Mouse (Mus musculus) CH12.LX (cell line): ENCODE measurements at regions not wholly inside any gene's neighbourhood (a gene's known extent, or its start where the extent isn't known, plus 50 kb on each side); places are given as distances from the start of the nearest gene placed in this dataset.

ENCODE experiments used
- DNase-seq: peaks from one replicate; pipeline ENCODE4 v3.0.0-alpha.2; 2013; ENCODE audit errors: extremely low read depth
- H3K27ac ChIP-seq: 2 replicates; pipeline ENCODE4 v1.5.1; 2012; ENCODE audit warnings: low read depth, mild to moderate bottlenecking, control low read depth, moderate library complexity; ENCODE audit not compliant: insufficient read depth
- H3K27me3 ChIP-seq: replicated peaks from 2 replicates; pipeline ENCODE3; 2012; ENCODE audit warnings: inconsistent platforms
- H3K36me3 ChIP-seq, 2 experiments: replicated peaks in 1 of 2; 2 replicates each; pipeline versions ENCODE3 to v1.6.1; 2012; ENCODE audit warnings: inconsistent platforms in 1 of 2, low read length in 1 of 2, mild to moderate bottlenecking in 1 of 2, mixed read lengths in 1 of 2, moderate library complexity in 1 of 2; ENCODE audit not compliant: control insufficient read depth in 1 of 2, insufficient read depth in 1 of 2
- H3K4me1 ChIP-seq, 2 experiments: 2 replicates each; pipeline ENCODE4 v1.6.1; 2012; ENCODE audit warnings: inconsistent platforms in 1 of 2, moderate library complexity in 1 of 2; ENCODE audit not compliant: insufficient read depth in 2 of 2, control insufficient read depth in 1 of 2
- H3K4me2 ChIP-seq: 2 replicates; pipeline ENCODE4 v1.6.1; 2012; ENCODE audit warnings: low read depth, mild to moderate bottlenecking, control low read depth; ENCODE audit not compliant: poor library complexity, insufficient read depth, severe bottlenecking
- H3K4me3 ChIP-seq, 3 experiments: fragments of 150-350 bp in 1 of 3; sonication (generic) in 1 of 3; replicated peaks in 1 of 3; 2 replicates each; pipeline versions ENCODE3 to v1.5.1; 2011 to 2012; ENCODE audit warnings: low read depth in 2 of 3, low read length in 2 of 3, mild to moderate bottlenecking in 2 of 3, moderate library complexity in 2 of 3, control low read depth in 1 of 3, improper control_type of control experiment in 1 of 3, inconsistent platforms in 1 of 3, mixed read lengths in 1 of 3; ENCODE audit not compliant: poor library complexity in 1 of 3
- H3K79me2 ChIP-seq: replicated peaks from 2 replicates; pipeline ENCODE4 v1.6.1; 2012; ENCODE audit warnings: mild to moderate bottlenecking, moderate library complexity; ENCODE audit not compliant: control insufficient read depth, poor library complexity, insufficient read depth, severe bottlenecking; ENCODE audit errors: extremely low read depth
- H3K9ac ChIP-seq: 2 replicates; pipeline ENCODE4 v1.6.1; 2012; ENCODE audit warnings: low read depth, mild to moderate bottlenecking, control low read depth, moderate library complexity; ENCODE audit not compliant: insufficient read depth
- H3K9me3 ChIP-seq: replicated peaks from 2 replicates; pipeline ENCODE3; 2012; ENCODE audit warnings: low read length, inconsistent platforms, mixed read lengths
- CHD1 ChIP-seq: IDR thresholded peaks from 2 replicates; pipeline ENCODE4 v1.6.1; 2012; ENCODE audit warnings: low read depth, low read length, improper control_type of control experiment, inconsistent platforms
- EP300 ChIP-seq: IDR thresholded peaks from 2 replicates; pipeline ENCODE4 v1.6.1; 2011; ENCODE audit warnings: low read length, improper control_type of control experiment
- ETS1 ChIP-seq: conservative IDR thresholded peaks from 2 replicates; pipeline ENCODE4 v1.6.1; 2012; ENCODE audit warnings: low read depth, mild to moderate bottlenecking, inconsistent platforms, low read length, improper control_type of control experiment, moderate library complexity
- GABPA ChIP-seq: IDR thresholded peaks from 2 replicates; pipeline ENCODE4 v1.6.1; 2012; ENCODE audit warnings: low read depth, low read length, improper control_type of control experiment, inconsistent platforms; ENCODE audit not compliant: insufficient replicate concordance
- HCFC1 ChIP-seq: IDR thresholded peaks from 2 replicates; pipeline ENCODE4 v1.6.1; 2012; ENCODE audit warnings: low read depth, mild to moderate bottlenecking, inconsistent platforms, low read length, improper control_type of control experiment
- JUN ChIP-seq: IDR thresholded peaks from 2 replicates; pipeline ENCODE4 v1.6.1; 2011; ENCODE audit warnings: low read depth, mild to moderate bottlenecking, low read length, improper control_type of control experiment, moderate library complexity; ENCODE audit not compliant: insufficient read depth
- KAT2A ChIP-seq: IDR thresholded peaks from 2 replicates; pipeline ENCODE4 v1.6.1; 2012; ENCODE audit warnings: low read length, improper control_type of control experiment, inconsistent platforms; ENCODE audit not compliant: insufficient replicate concordance
- MEF2A ChIP-seq: IDR thresholded peaks from 2 replicates; pipeline ENCODE4 v1.6.1; 2014; ENCODE audit warnings: low read depth, mild to moderate bottlenecking, inconsistent platforms, low read length, improper control_type of control experiment, borderline replicate concordance
- MXI1 ChIP-seq: IDR thresholded peaks from 2 replicates; pipeline ENCODE4 v1.6.1; 2011; ENCODE audit warnings: mild to moderate bottlenecking, low read depth, low read length, improper control_type of control experiment
- MYC ChIP-seq: IDR thresholded peaks from 2 replicates; pipeline ENCODE4 v1.6.1; 2011; ENCODE audit warnings: low read depth, mild to moderate bottlenecking, improper control_type of control experiment, low read length
- RCOR1 ChIP-seq: conservative IDR thresholded peaks from 2 replicates; pipeline ENCODE4 v1.6.1; 2012; ENCODE audit warnings: low read depth, mild to moderate bottlenecking, inconsistent platforms, low read length, improper control_type of control experiment
- USF1 ChIP-seq: IDR thresholded peaks from 2 replicates; pipeline ENCODE4 v1.6.1; 2014; ENCODE audit warnings: low read depth, mild to moderate bottlenecking, inconsistent platforms, low read length, improper control_type of control experiment
- USF2 ChIP-seq: conservative IDR thresholded peaks from 2 replicates; pipeline ENCODE4 v1.6.1; 2011; ENCODE audit warnings: low read depth, low read length, improper control_type of control experiment
- ZKSCAN1 ChIP-seq: IDR thresholded peaks from 2 replicates; pipeline ENCODE4 v1.6.1; 2012; ENCODE audit warnings: low read depth, inconsistent platforms, low read length, improper control_type of control experiment, borderline replicate concordance
- ZNF384 ChIP-seq: IDR thresholded peaks from 2 replicates; pipeline ENCODE4 v1.6.1; 2012; ENCODE audit warnings: low read depth, low read length, improper control_type of control experiment, inconsistent platforms
- dilution Hi-C: fragments of 300-500 bp; cut with MboI; formaldehyde crosslinking; loops from 2 replicates; pipeline ENCODE4 v1.14.3; 2020; ENCODE audit warnings: low sequenced_read_pairs; ENCODE audit not compliant: extremely low pct_unique_long_range_greater_than_20kb, extremely low pct_ligation_motif_present
- in situ Hi-C: fragments of 300-500 bp; cut with MboI; formaldehyde crosslinking; loops from 3 replicates; pipeline ENCODE4 v1.14.3; 2019; ENCODE audit warnings: low sequenced_read_pairs, low pct_ligation_motif_present, low pct_unique_long_range_greater_than_20kb, mixed read lengths

DNA sequence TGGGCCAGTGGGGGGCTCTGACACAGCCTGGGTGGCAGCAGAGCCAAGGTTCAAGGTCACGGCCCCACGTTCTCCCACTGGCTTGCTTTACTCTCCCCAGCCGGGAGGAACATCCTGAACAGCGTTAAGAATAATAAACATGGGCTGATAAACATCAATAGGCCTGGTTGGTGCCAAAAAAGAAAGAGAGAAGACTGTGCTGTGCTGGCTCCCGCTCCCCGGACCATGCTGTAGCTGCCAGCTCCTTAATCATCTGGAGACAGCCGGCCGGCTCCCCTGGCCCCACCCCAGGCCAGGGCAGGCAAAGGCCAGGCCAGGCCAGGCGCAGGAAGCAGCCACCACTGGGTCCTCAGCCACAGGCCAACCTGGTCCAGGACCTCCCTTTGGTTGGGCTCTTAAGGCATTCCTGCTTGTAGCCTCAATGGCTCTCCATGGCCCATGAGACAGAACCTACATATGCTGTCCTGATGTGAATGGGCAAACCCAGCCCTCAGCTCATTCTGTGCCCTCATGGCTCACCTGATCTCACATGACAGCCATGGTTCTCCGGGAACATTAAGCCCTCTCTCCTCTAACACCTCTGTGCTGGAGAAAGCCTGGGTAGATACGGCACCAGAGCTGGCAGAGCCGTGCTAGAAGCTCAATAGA lies 262.3 kb downstream of the Dysf start:
- Histone ChIP-seq H3K27me3 (peaks cover 83% of the 10 kb centered on the region), H3K9me3 (no peaks in the 10 kb centered on the region), H3K9ac (no peak overlapping the region), H3K79me2 (no peaks in the 10 kb centered on the region), H3K4me3 (no peak overlapping the region), H3K36me3 (no peaks in the 10 kb centered on the region), H3K4me2 (no peak overlapping the region), H3K27ac (no peak overlapping the region), H3K4me1 (no peaks in the 10 kb centered on the region)
- TF ChIP-seq ETS1 (no peak), MEF2A (no peak), RCOR1 (no peak), USF1 (no peak)
- dilution Hi-C loops, result no loop called here
- no peak for DNase-seq
- in situ Hi-C loops, result no loop called here

DNA sequence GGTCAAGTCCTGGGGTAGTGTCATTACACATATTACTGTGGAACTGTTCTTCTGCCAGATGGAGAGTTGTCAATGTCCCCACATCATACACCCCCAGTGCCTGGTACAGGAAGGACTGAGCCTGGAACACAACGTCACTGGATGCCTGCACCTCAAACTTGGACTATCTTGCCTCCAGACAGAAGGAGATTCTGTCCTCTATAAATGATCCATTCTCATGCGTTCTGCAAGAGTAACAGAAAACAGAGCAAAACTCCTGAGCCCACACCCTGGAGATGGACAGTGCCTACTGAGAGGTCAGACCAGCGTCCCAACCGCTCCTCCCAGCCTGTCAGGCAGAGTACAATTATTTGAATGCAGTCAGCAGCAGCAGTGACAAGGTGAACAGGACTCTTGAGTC lies 261.1 kb downstream of the Dysf start:
- Histone ChIP-seq H3K4me1 (no peaks in the 10 kb centered on the region), H3K27ac (no peak overlapping the region), H3K9ac (no peak overlapping the region), H3K27me3 (peaks cover 85% of the 10 kb centered on the region), H3K4me2 (no peak overlapping the region), H3K4me3 (no peak overlapping the region), H3K9me3 (no peaks in the 10 kb centered on the region), H3K36me3 (no peaks in the 10 kb centered on the region), H3K79me2 (no peaks in the 10 kb centered on the region)
- DNase-seq, result no peak
- dilution Hi-C loops (no loop called here), in situ Hi-C loops (no loop called here)
- no peak for TF ChIP-seq JUN
- no peak for TF ChIP-seq MXI1
- TF ChIP-seq USF2, result no peak
- TF ChIP-seq KAT2A, result no peak
- TF ChIP-seq EP300, result no peak
- no peak for TF ChIP-seq ZNF384
- no peak for TF ChIP-seq CHD1
- no peak for TF ChIP-seq MYC
- no peak for TF ChIP-seq MEF2A
- no peak for TF ChIP-seq ZKSCAN1
- TF ChIP-seq ETS1, result no peak
- no peak for TF ChIP-seq GABPA
- no peak for TF ChIP-seq HCFC1
